Mouse (Mus musculus): ENCODE results near the gene Stt3b.

- TF ChIP-seq GATA1 (IDR thresholded peaks at IDR 0.05; ENCODE audit: low read length), result peak; percentile 24; the same call in 1 of the 2 replicates
- TF ChIP-seq TAL1 (IDR thresholded peaks at IDR 0.05; ENCODE audit: low read length), result no peak; the same call in 2 of the 3 replicates
Measured at GRCm38 (mm10) chr9:115301002-115301579, 9.1 kb downstream of the Stt3b start.

Data from erythroblast, embryonic 14.5 days (primary cell).